Mouse (Mus musculus) embryo, embryonic 11 days (tissue): ENCODE results near the gene Wipf2.
"Not testable (repeated sequence)": the region's sequence is repeated elsewhere in the genome, so short reads cannot be mapped to it uniquely, and the experiment has no call there.

ENCODE experiments used
- DNase-seq: peaks from one replicate; pipeline ENCODE4 v3.0.0-alpha.2; 2015

The Wipf2 gene

DNA sequence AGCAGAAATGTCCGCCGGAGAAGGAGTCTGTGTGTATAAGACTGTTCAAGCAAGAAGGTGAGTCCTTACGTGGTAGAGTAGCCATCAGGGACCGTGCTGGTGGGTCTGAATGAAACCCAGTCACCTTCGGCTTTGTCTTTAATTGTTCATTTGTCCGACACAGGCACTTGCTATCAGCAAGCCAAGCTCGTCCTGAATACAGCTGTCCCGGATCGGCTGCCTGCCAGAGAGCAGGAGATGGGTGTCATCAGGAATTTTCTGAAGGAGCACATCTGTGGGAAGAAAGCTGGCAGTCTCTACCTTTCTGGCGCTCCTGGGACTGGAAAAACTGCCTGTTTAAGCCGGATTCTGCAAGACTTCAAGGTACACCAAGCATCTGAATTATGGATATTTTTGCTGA, 47.0 kb downstream of the Wipf2 start:
- DNase-seq, result no peak

DNA sequence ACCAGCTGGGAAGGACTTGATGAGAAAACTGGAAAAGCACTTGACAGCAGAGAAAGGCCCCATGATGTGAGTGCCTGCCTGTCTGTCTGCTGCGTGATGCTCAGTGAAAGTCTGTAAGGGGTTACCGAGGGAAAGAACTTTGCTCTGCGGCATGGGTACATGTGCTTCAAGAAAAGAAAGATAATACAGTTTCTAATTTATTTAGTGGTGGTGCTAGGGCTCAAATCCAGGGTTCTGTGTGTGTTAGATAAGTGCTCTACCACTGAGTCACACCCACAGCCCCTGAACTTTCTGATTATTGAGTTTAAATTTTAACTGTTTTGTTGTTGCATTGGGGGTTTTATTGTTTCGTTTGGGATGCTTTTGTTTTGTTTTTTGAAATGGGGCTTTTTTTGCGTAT, 48.1 kb downstream of the Wipf2 start:
- no peak for DNase-seq

- DNase-seq, result no peak
These were observed 50.8 kb downstream of the Wipf2 start for GRCm38 (mm10) chr11:98914196-98914595.

DNA sequence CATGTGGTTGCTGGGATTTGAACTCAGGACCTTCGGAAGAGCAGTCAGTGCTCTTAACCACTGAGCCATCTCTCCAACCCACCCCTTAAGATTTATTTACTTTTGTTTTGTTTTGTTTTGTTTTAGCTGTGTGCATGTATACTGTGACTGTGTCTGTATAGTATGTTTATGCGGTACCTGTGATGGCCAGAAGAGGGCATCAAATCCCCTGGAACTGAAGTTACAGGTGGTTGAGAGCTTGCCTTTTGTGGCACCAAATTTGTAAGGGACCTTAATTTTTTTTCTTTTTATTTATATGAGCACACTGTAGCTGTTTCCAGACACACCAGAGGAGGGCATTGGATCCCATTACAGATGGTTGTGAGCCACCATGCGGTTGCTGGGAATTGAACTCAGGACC, 52.9 kb downstream of the Wipf2 start:
- DNase-seq, result not testable (repeated sequence)

DNA sequence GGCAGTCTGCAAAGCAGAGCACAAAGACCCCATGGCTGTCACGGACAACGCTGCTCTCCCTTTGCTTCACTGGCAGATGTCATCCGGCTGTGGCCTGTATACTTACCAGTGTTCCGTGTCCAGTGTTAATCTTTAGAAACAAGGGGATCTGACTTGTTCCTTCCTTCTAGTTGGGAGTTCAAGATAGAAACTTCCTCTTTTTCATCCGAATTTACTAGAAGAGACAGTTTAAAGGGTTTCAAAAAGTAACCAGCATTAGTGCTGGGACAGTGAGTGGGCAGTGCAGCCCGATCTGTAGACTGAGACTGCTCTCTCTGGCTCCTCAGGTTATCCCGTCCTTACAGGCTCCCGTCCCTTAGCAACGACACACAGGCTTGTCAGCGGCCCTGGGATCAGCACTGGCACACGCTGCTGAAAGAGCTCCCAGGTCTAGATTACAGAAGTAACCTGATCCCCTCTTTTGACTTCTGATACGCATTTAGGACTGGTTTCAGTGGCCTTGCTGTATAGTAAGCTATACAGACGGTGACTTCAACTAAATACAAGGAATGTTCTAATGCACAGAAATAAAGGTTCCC, 54.1 kb downstream of the Wipf2 start:
- DNase-seq, result no peak

GRCm38 (mm10) chr11:98918231-98918630, 54.8 kb downstream of the Wipf2 start:
- no peak for DNase-seq

DNA sequence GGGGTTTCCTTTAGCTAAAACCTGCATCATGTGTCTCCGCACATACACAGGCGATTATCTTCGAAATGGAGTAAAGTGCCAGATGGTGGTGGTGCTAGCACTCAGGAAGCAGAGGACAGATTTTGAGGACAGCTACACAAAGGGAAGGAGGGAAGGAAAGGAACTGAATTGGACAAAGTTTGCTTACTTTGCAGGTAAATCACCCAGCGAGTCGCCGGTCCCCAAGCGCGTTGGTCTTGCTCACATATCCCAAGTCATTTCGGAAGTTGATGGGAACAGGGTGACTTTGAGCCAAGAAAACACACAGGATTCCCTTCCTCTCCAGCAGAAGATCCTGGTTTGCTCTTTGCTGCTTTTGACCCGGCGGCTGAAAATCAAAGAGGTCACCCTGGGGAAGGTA, 55.6 kb downstream of the Wipf2 start:
- DNase-seq, result no peak

DNA sequence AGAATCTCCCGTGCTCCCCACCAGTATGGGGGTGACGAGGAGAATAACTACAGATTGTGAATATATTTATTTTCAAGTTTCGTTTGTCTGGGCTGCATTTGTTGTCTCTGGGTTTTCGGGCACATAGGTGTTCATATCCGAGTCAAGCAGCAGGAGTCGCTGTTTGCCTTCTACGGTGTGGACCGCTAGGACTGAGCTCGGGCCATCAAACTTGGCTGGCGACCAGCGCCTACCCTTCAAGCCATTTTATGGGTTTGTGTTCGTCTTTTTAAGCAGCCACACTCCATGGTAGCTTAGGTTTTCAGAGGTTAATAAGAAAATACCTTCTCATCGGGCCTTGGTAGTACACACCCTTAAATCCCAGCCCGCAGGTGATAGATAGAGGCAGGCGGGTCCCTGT, 58.4 kb downstream of the Wipf2 start:
- DNase-seq, result peak; percentile 80

DNA sequence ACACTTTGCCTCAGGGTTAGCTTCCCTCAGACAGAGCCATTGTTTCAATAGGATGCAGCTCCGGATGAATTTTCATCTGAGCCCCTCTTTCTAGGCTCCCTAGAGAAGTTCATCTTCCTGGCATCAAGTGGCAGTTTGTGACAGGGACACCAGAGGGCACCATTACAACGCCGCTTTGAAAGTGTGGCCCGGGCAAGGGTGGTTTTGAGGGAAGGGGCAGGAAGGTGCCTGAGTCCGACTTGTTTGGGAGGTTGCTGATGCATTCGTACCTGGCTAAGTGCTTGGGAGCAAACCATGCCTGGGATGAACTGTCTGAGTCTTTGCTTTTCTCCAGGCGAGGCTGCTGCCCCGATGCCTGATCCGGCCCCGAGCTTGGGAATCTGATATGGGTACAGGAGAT, 58.9 kb downstream of the Wipf2 start:
- DNase-seq, result peak; percentile 79

DNA sequence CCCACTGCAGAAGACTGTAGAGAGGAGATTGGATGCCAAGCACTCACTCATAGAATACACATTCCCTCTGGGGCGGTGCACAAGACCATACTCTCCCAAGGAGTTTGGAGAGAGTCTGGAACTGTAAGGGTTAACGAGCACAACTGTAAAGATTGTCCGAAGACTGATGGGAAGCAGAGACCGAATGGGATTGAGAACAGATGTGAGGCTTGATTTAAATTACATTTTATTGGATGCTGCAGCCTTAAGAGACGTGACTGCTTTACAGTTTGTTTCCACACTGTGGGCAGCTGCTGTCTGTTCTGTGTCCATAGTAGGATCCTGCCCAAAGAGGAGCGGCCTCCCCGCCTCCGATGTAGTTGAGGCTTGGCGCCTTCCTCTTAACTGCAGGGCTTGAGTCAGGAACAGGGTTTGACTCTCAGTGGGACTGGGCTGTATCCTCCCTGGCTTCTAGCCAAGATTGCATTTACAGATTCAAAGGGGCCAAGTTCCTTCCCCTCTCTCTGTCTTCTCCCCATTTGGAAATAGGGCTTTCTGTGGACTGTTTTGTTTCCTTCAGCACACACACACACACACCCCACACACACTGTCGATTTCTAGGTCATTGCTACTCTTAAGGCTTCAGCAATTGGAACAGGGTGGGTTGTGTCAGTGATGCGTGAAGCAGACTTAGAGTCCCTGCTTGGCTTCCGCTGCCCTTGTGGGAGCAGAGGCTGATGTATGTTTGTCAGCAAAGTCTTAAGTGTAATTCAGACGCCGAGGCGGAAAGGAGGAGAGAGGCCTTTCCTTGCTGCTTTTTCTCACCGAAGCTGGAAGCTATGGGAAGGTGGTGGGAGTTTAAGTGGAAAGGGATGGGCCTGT, 59.6 kb downstream of the Wipf2 start:
- DNase-seq, result peak; percentile 66

DNA sequence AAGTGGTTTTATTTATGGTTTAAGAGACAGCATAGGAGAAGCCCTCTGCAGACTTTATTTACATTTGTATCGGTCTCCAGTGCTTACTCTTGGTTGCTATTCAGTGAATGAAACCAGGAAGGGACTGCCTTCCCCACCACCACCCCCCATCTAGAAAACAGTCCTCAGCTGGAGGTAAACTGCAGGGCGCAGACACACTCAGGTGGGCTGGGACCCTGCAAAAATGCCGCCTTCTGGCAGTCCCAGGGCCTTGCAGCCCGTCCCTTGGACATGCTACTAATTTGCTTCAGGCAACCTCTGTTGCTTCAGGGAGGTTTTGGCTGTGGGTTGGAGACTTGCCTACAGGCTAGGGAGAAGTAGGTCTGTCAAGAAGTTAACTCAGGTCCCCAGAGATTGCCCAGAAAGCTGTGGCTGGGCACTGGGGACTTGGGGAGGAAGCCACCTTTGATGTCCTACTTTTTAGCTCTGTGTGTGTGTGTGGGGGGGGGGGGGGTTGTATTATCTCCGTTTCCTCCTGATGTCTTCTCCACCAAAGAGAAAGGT, 61.3 kb downstream of the Wipf2 start:
- DNase-seq, result no peak

- peak; percentile 76 for DNase-seq
These were observed 61.9 kb downstream of the Wipf2 start for GRCm38 (mm10) chr11:98925265-98925721.

DNA sequence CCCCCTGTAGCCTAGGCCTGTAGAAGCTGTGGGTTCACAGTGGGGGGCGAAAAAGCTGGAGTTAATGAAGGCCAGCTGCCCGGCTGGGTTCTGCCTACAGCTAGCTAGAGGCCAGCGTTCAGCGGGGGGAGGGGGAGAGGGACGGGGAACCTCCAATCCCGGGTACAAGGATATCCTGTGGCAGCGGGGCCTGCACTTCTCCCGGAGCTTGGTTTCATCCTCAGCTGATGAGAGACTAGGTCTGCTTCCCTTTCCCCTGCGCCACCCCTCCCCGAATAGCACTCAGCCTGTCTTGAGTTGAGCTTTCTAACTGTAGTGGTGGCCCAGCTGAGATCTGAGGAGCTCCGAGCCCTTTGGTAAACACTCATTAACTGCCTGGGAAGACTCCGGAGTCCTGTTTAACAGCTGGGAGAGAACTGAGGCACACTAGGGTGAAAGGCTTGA, 62.5 kb downstream of the Wipf2 start:
- DNase-seq, result peak; percentile 93

DNA sequence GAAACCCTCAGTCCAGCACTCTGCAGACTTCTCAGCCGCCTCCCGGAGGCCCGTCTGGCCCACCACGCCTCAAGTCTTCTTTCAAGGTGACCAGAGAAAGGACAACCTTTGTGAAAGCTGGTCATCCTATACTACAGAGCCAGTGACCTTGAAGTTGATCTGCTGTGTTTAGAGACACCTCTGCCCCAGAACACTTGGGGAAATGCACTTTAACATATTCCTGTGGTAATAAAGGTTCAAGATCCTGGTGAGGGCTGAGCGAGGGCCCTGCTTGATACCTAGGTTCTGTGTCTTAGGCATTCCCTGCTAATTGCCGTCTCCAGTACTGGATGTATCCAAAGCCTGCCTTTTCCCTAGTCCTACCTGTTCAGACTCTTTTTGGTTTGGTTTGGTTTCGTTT, 63.1 kb downstream of the Wipf2 start:
- DNase-seq, result no peak

DNA sequence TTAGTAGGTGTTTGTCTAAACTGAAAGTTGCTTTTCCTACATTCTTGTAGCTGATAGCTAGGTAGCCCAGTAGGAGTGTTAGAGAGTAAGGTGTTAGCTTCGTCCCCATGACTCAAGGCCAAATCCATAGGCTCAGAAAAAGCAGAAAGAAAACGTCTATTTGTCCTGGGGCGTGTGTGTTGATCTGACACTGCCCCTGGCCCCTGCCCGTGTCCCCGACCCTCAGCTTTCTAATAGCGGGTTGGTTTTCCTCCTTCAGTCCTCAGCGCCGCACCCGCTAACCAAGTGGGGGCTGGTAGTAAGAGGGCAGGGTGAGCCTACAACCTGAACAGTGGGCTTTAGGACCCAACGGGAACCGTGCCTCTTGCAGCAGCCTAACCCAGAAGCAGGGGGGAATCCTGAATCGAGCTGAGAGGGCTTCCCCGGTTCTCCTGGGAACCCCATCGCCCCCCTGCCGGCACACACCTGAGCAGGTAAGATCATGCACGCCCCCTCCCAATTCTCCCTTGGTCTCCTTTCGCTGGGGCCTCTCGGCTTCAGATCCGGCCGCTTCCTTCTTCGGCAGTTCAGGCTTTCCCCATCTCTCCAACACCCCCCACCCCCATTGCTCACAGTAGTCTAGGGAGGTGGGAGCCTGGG, 64.1 kb downstream of the Wipf2 start, which contains the start of gene Rara:
Gene Rara, plus strand, starts transcription at position 381 of the 639 bp plus-strand sequence.
- peak; percentile 82 for DNase-seq

- DNase-seq, result no peak
These were observed 64.9 kb downstream of the Wipf2 start for GRCm38 (mm10) chr11:98928186-98928893.

- peak; percentile 56 for DNase-seq
These were observed 66.1 kb downstream of the Wipf2 start for GRCm38 (mm10) chr11:98929503-98929902.

- no peak for DNase-seq
These were observed 66.7 kb downstream of the Wipf2 start for GRCm38 (mm10) chr11:98930127-98930601.

GRCm38 (mm10) chr11:98930773-98931512, 67.5 kb downstream of the Wipf2 start:
- DNase-seq, result no peak

DNA sequence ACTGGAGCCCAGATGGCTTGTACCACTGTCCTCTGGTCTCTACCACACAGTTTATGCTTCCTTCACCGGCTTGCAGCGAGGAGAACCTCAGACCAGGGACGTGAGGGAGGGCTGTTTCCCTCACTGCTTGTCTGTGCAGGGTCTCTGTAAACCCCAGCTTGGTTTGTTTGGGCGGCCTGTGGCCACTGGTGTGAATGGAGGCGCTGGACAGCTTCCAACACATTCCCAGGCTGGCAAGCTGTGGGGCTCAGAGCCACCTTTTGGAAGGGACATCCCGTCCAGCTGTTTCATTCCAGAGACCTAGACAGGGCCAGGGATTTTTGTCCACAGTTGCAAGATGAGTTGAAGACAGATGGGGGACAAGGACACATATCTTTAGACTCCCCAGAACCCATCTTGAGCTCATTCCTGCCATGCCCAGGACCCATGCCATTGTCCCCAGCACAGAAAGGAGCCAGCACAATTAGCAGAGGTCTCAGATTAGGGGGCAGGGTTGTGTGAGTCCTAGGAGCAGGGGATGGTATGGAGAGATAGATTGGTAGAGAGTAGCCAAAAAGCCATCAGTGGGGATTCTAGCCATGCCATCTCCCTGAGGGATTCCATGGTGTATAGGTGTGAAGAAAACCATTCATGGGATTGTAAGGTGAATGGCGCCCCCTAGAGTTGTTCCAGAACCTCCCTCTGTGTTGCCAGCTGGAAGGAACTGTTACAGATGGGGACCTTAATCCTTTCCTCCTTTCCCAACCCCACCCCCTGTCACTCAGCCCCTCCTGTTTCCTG, 68.3 kb downstream of the Wipf2 start:
- no peak for DNase-seq
